Mouse (Mus musculus): ENCODE data around the gene Inpp5e. TPM values are rescaled to one million over a fixed set of nuclear protein-coding genes. Genes with fewer than 3 reads are reported as not detected.

The Inpp5e gene
- polyA plus RNA-seq, 1 experiment: 60.2 TPM

DNA sequence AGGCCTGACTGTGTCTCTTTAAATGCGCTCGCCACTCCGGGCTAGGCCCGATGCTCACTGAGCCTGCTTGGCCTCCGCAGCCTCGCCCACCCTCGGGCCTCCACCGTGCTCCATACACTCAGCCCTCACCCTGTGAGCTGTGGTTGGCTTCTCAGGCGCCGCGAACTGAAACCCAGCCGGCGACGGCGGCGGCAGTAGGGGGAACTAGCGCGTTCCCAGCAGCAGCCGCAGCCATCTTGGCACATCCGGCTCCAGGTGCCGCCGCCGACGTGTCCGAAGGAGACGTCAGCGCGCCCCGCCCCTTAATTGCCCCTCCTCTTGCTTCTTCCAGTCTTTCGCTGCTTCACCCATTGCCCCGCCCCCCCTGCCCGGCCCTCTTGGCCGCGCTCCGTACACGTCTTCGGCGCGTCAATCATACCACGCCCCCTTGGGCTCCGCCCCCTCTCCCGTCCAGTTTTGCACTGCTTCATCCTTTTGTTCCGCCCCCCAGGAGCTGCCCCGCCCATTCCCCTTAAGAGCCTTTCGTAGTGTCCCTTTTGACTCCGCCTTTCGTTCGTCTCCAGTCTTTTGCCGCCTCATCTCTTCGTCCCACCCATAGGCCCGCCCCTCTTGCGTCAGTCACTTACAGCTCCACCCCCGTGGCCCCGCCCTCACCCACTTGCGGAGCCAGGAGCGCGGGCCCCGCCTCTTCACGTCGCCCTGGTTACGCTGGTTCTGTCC is 36.1 kb upstream of the Inpp5e start, which contains the start of gene Sec16a:
Sec16a (minus strand) TSS at position 271 of the 720 bp plus-strand sequence.
- Histone ChIP-seq H3K27ac (ENCODE audit: insufficient read depth, low read length) (peak within 1 kb of the TSS; percentile 72), H3K4me3 (replicated peaks; ENCODE audit: insufficient read depth, low read depth, low read length) (peak within 1 kb of the TSS; percentile 76), H3K4me1 (ENCODE audit: control insufficient read depth, insufficient read depth, low read length) (peaks cover 12% of the 10 kb centered on the region), H3K27me3 (ENCODE audit: control insufficient read depth, insufficient read depth, low read length) (no peaks in the 10 kb centered on the region)
- 1% methylated on average over 61 of the region's 61 CpGs for WGBS
- DNase-seq: peak; percentile 100
- TF ChIP-seq POLR2A (IDR thresholded peaks at IDR 0.05; ENCODE audit: borderline replicate concordance, insufficient read depth, low read length) (peak; percentile 88), CTCF (IDR thresholded peaks at IDR 0.05; ENCODE audit: borderline replicate concordance, insufficient read depth, low read depth, low read length) (no peak)

DNA sequence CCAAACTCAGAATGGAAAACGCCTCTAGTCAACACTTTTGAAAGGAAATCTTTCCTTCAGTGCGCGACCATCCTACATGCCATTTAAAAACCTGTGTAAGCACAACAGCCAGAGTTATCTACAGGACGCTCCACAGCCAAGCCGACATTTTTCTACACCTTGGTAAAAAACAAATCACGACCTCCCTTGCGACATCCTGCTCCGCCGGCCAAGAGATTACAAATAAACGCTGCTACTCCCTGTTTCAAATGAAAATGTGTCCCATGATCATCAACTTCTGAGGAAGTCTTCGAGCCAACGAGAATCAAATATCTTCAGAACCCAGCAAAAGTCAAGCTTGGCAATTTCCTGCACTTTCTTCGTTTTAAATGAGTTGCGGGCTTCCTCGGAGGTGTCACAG is 35.4 kb upstream of the Inpp5e start:
- 5% methylated on average over 15 of the region's 15 CpGs for WGBS
- TF ChIP-seq CTCF (IDR thresholded peaks at IDR 0.05; ENCODE audit: borderline replicate concordance, insufficient read depth, low read depth, low read length) (no peak), POLR2A (IDR thresholded peaks at IDR 0.05; ENCODE audit: borderline replicate concordance, insufficient read depth, low read length) (no peak)
- peak overlapping the region; percentile 72; the same call in 1 of the 2 replicates for H3K27ac ChIP-seq (ENCODE audit: insufficient read depth, low read length)
- peaks cover 6% of the 10 kb centered on the region for H3K4me1 ChIP-seq (ENCODE audit: control insufficient read depth, insufficient read depth, low read length)
- no peaks in the 10 kb centered on the region for H3K27me3 ChIP-seq (ENCODE audit: control insufficient read depth, insufficient read depth, low read length)
- H3K4me3 ChIP-seq (replicated peaks; ENCODE audit: insufficient read depth, low read depth, low read length): peak overlapping the region; percentile 75
- no peak for DNase-seq

DNA sequence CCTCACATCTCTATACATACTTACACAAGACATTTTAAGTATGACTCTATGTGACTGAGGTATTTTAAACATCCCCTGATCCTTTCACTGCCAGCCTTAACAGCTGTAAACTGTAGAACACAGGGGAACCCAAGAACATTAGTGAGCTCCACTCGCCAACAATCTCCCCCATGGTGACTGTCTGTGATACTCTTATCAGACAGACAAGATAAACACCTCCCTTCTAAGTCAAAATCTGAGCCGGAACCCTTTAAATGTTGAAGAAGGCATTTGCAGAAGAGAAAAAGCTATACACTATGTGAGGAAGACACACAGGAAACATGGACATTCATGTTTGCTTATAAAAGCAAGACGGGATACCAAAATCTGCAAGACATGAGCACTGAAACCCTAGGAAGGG is 34.9 kb upstream of the Inpp5e start:
- Histone ChIP-seq H3K4me1 (ENCODE audit: control insufficient read depth, insufficient read depth, low read length) (peaks cover 6% of the 10 kb centered on the region), H3K27ac (ENCODE audit: insufficient read depth, low read length) (no peak overlapping the region), H3K27me3 (ENCODE audit: control insufficient read depth, insufficient read depth, low read length) (no peaks in the 10 kb centered on the region), H3K4me3 (replicated peaks; ENCODE audit: insufficient read depth, low read depth, low read length) (peak overlapping the region; percentile 75)
- no peak for DNase-seq
- TF ChIP-seq CTCF (IDR thresholded peaks at IDR 0.05; ENCODE audit: borderline replicate concordance, insufficient read depth, low read depth, low read length) (no peak), POLR2A (IDR thresholded peaks at IDR 0.05; ENCODE audit: borderline replicate concordance, insufficient read depth, low read length) (no peak)
- 37% methylated on average over 3 of the region's 3 CpGs for WGBS

DNA sequence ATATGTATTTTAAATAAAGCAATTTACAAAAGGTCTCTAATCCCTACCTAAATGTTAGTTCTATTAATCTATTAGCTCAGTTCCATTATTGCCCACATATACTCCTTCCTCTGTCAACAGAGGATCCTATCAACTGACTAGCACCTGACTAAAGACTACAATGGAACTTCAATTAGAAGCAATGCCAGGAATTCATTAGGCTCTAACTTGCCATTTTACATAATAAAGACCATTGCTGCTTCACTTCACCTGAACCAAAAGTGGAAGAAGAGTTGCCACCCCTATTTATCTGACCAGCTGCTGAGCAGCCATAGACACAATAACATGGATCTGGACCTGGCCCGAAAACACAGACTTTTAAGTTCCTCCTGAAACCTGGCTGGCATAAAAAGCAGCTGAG is 33.8 kb upstream of the Inpp5e start:
- no peak for DNase-seq
- TF ChIP-seq CTCF (IDR thresholded peaks at IDR 0.05; ENCODE audit: borderline replicate concordance, insufficient read depth, low read depth, low read length) (no peak), POLR2A (IDR thresholded peaks at IDR 0.05; ENCODE audit: borderline replicate concordance, insufficient read depth, low read length) (no peak)
- Histone ChIP-seq H3K4me3 (replicated peaks; ENCODE audit: insufficient read depth, low read depth, low read length) (no peak overlapping the region), H3K27ac (ENCODE audit: insufficient read depth, low read length) (no peak overlapping the region), H3K27me3 (ENCODE audit: control insufficient read depth, insufficient read depth, low read length) (no peaks in the 10 kb centered on the region), H3K4me1 (ENCODE audit: control insufficient read depth, insufficient read depth, low read length) (peaks cover 6% of the 10 kb centered on the region)
- WGBS: 81% methylated on average over 1 of the region's 1 CpGs

DNA sequence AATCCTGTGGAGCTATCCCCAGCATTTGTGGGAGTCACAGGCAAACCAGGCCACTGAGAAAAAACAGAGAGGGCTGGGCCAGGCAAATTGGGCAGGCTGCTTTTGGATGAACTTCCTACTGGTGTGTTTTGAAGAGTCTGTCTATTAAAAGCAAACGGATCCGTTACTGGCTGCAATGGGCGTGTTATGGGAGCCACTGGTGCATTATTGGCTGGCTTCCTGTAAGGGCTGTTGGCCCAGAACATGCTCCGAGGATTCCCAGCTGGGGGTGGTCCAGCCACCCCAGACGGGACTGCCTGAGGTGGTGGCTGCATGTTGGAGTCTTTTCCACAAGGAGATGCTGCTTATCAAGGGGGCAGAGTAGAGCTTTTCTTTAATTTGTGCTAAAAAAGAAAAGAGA is 32.7 kb upstream of the Inpp5e start:
- no peaks in the 10 kb centered on the region for H3K27me3 ChIP-seq (ENCODE audit: control insufficient read depth, insufficient read depth, low read length)
- H3K4me3 ChIP-seq (replicated peaks; ENCODE audit: insufficient read depth, low read depth, low read length): no peak overlapping the region
- DNase-seq: no peak
- peaks cover 5% of the 10 kb centered on the region for H3K4me1 ChIP-seq (ENCODE audit: control insufficient read depth, insufficient read depth, low read length)
- WGBS: 3% methylated on average over 5 of the region's 5 CpGs
- TF ChIP-seq POLR2A (IDR thresholded peaks at IDR 0.05; ENCODE audit: borderline replicate concordance, insufficient read depth, low read length): no peak
- TF ChIP-seq CTCF (IDR thresholded peaks at IDR 0.05; ENCODE audit: borderline replicate concordance, insufficient read depth, low read depth, low read length): no peak
- H3K27ac ChIP-seq (ENCODE audit: insufficient read depth, low read length): no peak overlapping the region

DNA sequence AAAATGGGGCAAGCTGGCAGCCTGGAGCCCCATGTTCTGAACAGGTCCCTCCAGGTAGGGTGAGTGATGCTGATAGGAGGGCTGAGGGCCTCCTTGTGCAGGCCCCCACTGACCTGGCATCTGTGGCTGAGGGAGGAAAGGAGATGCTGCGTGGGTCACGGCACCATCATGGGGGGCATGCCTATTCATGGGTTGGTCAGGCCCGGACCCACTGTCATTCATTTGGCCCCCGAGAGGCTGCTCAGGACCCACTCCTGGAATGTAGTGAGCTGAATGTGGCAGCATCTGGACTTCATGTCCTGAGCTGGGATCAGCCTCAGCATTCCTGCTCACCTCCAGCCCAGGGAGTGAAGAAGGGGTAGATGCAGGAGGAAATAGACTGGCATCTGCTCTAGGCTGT is 32.3 kb upstream of the Inpp5e start:
- no peak overlapping the region for H3K4me3 ChIP-seq (replicated peaks; ENCODE audit: insufficient read depth, low read depth, low read length)
- peaks cover 3% of the 10 kb centered on the region for H3K4me1 ChIP-seq (ENCODE audit: control insufficient read depth, insufficient read depth, low read length)
- no peaks in the 10 kb centered on the region for H3K27me3 ChIP-seq (ENCODE audit: control insufficient read depth, insufficient read depth, low read length)
- TF ChIP-seq POLR2A (IDR thresholded peaks at IDR 0.05; ENCODE audit: borderline replicate concordance, insufficient read depth, low read length): no peak
- no peak for TF ChIP-seq CTCF (IDR thresholded peaks at IDR 0.05; ENCODE audit: borderline replicate concordance, insufficient read depth, low read depth, low read length)
- WGBS: 91% methylated on average over 4 of the region's 4 CpGs
- DNase-seq: no peak
- no peak overlapping the region for H3K27ac ChIP-seq (ENCODE audit: insufficient read depth, low read length)

DNA sequence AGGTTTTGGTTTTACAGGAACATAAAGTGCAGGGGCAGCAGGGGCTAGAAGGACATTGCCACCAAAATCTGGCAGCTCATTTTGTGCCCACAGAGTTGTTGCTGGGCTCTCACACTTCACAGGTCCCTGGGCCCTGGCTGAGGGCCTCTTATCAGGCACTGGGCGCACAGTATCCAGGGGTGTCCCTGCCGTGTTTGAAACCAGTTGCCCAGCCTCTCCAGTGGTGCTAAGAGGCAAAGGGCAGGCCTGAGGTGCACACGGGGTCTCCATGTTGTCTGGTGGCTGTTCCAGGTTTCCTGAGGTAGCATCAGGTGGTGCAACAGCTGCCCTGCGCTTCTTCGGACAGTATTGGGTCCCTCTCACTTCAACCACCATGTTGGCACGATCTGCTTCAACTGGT is 30.7 kb upstream of the Inpp5e start:
- no peak for DNase-seq
- Histone ChIP-seq H3K27me3 (ENCODE audit: control insufficient read depth, insufficient read depth, low read length) (no peaks in the 10 kb centered on the region), H3K4me1 (ENCODE audit: control insufficient read depth, insufficient read depth, low read length) (peaks cover 3% of the 10 kb centered on the region), H3K27ac (ENCODE audit: insufficient read depth, low read length) (no peak overlapping the region), H3K4me3 (replicated peaks; ENCODE audit: insufficient read depth, low read depth, low read length) (no peak overlapping the region)
- WGBS: 91% methylated on average over 6 of the region's 6 CpGs
- TF ChIP-seq CTCF (IDR thresholded peaks at IDR 0.05; ENCODE audit: borderline replicate concordance, insufficient read depth, low read depth, low read length) (no peak), POLR2A (IDR thresholded peaks at IDR 0.05; ENCODE audit: borderline replicate concordance, insufficient read depth, low read length) (no peak)

DNA sequence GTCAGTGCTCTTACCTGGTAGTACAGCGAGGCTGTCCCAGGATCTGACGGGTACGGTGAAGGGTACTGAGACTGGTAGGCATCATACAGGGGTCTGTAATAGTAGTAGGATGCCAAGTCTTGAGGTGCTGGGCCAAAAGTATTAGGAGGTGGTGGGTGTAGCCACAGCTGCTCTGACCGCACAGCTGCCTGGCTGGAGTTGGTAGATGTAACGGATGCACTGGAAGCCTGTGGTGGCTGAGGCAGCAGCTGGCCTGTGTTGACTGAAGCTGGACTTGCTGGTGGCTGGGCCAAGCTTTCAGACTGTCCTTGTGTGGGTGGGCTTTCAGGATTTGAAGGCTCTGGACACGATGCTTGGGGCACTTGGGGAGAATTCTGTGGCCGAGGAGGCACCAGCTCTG is 29.4 kb upstream of the Inpp5e start:
- WGBS: 70% methylated on average over 7 of the region's 7 CpGs
- Histone ChIP-seq H3K4me1 (ENCODE audit: control insufficient read depth, insufficient read depth, low read length) (peaks cover 3% of the 10 kb centered on the region), H3K4me3 (replicated peaks; ENCODE audit: insufficient read depth, low read depth, low read length) (no peak overlapping the region), H3K27me3 (ENCODE audit: control insufficient read depth, insufficient read depth, low read length) (no peaks in the 10 kb centered on the region), H3K27ac (ENCODE audit: insufficient read depth, low read length) (no peak overlapping the region)
- no peak for DNase-seq
- no peak for TF ChIP-seq CTCF (IDR thresholded peaks at IDR 0.05; ENCODE audit: borderline replicate concordance, insufficient read depth, low read depth, low read length)
- TF ChIP-seq POLR2A (IDR thresholded peaks at IDR 0.05; ENCODE audit: borderline replicate concordance, insufficient read depth, low read length): no peak
